Mouse (Mus musculus) testis, adult 2 months (tissue): ENCODE results near the gene C1qb.

Experiments used
- CTCF ChIP-seq: fragments of 200-500 bp; IDR thresholded peaks from 2 replicates; pipeline ENCODE4 v1.5.1; 2012; ENCODE audit warnings: low read depth, mild to moderate bottlenecking, inconsistent platforms, low read length, moderate library complexity; ENCODE audit not compliant: control insufficient read depth, insufficient read depth, insufficient replicate concordance
- POLR2A ChIP-seq: fragments of 200-500 bp; IDR thresholded peaks from 2 replicates; pipeline ENCODE4 v1.6.1; 2012; ENCODE audit warnings: low read depth, mild to moderate bottlenecking, inconsistent platforms, low read length, moderate library complexity; ENCODE audit not compliant: control insufficient read depth

DNA sequence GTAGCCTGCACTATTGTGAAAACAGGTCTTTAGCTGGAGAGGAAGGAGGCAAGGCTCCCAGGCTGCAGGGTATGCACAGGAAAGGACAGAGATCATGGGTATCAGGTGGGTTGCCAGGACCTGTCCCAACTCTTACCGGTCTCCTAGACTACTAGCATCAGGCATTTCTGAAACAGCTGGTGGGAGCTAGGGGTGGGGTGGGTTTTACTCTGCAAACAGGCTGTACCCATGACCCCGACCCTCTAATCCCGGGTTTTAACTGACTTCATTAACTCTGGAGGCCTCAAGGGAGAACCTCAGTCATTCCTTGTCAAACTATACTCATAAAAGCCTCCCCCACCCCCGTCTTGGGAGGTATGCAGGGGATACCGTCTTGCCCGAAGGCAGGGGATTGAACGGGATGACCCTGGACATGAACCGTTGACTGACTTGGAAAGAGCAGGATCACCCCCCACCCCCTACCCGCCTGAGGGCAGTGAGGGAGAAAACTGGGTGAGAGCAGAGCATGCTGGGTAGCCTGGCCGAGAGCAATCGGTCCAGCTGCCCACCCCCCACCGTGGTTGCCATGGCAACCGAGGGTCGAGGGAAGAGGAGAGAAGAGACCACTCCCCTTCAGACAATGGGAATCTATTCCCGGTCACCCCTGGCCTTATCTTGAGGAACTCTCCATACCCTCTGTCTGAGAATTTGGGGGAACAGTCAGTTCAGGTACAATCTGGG lies 21.1 kb downstream of the C1qb start:
- TF ChIP-seq CTCF = no peak
- peak; percentile 60; the same call in 1 of the 2 replicates for TF ChIP-seq POLR2A
